Mouse (Mus musculus) ES-Bruce4 (cell line): ENCODE results near the gene Lrrn4.

Experiments used
- CTCF ChIP-seq: IDR thresholded peaks from one replicate; pipeline ENCODE4 v1.8.1; 2011; ENCODE audit warnings: low read depth, low read length
- EP300 ChIP-seq: IDR thresholded peaks from 2 replicates; pipeline ENCODE4 v1.6.1; 2011; ENCODE audit warnings: low read depth, low read length; ENCODE audit not compliant: insufficient read depth
- POLR2A ChIP-seq: IDR thresholded peaks from one replicate; pipeline ENCODE4 v1.8.1; 2011; ENCODE audit warnings: low read length; ENCODE audit not compliant: insufficient read depth

DNA sequence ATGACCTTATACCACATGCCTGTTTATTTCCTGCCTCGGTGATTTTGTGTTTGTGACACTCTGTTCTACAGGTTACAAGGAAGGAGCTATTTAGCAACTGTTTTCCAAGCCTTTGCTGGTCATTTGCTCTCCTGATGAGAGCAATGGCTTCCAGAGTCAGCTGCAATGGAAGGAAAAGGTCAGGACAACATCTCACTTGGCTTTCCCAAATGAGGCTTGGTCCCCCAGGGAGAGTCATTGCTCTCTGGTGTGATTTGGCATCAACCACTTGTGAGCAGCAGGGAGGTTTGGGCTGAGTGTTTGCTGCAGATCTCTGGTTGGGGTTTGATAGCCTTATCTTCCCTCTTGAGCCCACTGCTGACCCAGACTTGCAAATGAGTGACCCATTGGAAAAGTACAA is 19.9 kb upstream of the Lrrn4 start:
- TF ChIP-seq CTCF (no peak), POLR2A (no peak), EP300 (no peak)
